Mouse (Mus musculus) layer of hippocampus, adult 9-10 months (tissue): ENCODE data around the gene Fscn2.
"Not testable (repeated sequence)": the region's sequence is repeated elsewhere in the genome, so short reads cannot be mapped to it uniquely, and the experiment has no call there.

Source experiments
- DNase-seq: peaks from one replicate; pipeline ENCODE4 v3.0.0; 2022; ENCODE audit warnings: low spot score

Fscn2 gene

DNA sequence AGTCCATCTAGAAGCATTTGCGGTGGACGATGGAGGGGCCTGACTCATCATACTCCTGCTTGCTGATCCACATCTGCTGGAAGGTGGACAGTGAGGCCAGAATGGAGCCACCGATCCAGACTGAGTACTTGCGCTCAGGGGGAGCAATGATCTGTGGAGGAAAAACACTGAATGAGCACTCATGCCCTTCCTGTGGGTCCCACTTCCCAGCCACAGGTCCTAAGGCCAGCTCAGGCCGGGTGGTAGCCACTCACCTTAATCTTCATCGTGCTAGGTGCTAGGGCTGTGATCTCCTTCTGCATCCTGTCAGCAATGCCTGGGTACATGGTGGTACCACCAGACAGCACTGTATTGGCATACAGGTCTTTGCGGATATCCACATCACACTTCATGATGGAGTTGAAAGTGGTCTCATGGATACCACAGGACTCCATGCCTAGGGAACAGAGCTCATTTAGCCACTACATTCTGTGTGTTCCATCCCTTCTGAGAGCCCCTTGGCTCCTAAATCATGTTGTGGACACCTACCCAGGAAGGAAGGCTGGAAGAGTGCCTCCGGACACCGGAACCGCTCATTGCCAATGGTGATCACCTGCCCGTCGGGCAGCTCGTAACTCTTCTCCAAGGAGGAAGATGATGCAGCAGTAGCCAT, 14.8 kb upstream of the Fscn2 start:
- DNase-seq = not testable (repeated sequence)

DNA sequence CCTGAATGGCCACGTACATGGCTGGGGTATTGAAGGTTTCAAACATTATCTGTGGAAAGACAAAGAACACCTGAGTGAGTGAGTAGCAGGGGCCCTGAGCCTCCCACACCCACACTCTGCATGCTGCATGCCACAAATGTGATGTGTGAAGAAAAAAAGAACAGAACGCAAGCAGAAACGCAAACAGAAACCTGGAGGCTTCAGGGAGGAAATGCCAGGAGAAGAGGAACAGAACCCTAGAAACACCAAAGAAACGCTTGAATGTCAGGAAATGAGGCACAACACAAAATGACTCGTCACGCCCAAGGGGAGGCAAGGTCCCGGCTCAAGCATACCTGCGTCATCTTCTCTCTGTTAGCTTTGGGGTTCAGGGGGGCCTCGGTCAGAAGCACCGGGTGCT, 14.0 kb upstream of the Fscn2 start:
- DNase-seq = no peak

DNA sequence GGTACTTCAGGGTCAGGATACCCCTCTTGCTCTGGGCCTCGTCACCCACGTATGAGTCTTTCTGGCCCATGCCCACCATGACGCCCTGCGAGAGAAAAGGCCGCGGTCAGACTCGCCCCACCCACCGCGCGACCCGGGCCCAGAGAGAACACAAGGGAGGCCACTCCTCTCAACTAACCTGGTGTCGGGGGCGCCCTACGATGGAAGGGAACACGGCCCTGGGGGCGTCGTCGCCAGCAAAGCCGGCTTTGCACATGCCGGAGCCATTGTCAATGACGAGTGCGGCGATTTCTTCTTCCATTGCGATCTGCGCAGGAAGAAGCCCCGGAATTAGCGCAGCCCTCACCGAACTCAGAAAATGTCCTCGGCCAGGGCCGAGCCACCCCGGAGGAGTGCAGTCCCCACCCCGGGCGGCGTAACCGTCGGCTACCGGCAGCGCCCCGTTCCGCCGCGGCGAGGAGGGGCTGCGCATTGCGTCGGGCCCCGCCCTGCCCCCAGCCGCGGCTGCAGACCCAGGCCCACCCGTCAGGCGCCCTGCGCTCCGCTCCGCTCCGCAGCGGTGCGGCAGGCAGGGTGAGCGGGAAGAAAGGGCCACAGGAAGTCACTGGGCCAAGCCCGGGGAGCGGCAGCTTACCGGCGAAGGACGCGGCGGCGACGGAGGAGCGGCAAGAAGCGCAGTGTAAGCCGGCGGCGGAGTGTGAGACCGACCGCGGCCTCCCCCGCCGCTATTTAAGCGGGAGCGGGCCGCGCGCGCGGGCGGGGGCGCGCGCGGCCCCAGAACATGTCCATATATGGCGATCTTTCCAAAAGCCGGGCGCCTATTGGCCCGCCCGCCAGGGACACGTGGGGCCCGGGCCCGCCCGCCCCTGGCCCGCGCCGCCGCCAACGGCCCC, 13.3 kb upstream of the Fscn2 start, which contains the start of gene Actg1:
Gene Actg1, minus strand, starts transcription at position 752 of the 893 bp plus-strand sequence.
- no peak for DNase-seq

DNA sequence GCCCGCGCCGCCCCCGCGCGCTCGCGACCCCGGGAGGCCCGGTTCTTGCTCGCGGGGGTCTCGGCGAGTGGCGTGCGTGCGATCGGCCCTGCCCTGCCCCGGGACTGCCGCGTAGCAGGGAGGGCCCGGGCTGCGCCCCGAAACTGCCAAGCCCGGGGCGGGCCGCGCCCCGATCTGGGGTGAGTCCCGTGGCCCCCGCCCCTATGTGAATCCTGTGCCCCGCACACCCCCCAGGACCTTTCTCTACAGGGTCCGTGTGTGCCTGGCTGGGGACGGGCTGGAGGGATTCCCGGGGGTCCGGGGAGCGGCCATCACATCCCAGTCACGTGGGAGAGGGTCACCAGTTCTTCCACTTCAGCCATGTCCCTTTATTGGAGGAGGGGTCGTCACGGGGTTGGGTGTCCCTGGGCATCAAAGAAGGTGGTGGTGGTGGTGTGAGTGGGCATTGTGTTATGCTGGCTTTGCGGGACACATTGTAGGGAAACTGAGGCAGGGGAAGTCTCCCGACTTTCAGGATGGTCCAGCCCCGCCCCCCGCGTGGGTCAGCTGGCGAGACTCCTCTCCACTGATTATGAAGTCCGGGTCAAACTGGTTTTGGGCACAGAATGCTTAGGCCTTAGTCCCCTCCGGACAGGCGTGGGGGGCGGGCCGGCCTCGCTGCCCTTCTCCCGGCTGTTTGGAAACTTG, 12.5 kb upstream of the Fscn2 start:
- no peak for DNase-seq

DNA sequence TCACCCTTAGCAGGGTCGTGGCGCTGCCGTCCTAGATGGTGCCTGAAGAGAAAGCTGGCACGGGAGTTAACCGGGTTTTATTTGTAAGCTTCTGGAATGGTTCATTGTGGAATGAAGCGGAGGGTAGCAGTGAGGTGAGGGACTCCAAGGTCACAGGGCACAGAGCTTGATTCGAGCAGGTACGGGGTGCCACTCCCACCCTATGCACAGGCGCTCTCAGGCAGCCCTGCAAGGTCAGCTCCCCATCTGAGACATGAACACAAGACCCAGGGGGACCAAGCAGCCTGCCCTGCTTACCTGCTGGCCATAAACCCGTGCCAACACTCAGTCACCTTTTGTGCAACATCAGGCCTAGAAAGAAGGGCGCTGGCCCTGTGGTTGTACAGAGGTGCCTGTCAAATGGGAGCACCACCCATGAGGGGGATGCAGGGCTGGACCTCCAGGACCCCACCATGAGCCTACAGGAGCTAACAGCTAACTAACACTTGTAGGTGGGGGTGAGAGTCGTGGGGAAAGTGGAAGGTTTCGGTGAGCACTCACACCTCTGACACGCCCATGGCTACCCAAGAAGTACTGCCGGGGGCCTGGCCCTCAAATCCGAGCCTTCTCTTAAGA, 11.9 kb upstream of the Fscn2 start:
- no peak for DNase-seq

DNA sequence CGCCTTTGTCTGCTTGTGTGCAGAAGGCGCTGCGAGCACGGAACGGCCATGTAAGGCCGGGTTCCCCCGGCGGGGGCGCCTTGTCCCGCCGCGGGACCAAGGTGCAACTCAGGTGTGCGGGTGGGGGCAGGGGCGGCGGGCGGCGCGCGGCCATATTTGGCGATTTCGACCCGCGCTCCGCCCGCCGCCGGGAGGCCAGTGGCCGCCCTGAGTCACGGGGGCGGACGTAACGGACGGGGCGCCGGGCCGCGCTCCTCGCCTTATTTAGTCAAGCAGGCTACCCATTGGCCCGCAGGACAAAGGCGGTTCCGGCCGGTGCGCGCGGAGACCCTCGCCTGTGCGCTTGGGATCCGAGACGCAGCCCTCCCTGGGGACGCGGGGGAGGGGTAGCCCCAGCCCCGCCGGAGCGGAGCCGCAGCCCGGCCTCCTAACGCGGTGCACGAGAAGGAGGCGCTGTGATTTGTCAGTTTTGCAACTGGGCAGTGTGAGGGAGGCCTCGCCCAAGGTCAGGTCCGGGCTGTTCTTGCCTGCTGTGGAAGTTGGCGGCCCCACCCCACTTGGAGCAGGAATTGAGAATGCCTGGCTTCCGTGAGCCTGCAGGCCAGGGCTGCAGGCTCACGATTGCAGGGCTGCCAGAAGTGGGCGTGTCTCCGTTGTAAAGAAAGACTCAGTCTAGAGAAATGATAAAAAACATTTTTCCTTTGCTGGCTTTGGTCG, 11.2 kb upstream of the Fscn2 start:
- DNase-seq = no peak

DNA sequence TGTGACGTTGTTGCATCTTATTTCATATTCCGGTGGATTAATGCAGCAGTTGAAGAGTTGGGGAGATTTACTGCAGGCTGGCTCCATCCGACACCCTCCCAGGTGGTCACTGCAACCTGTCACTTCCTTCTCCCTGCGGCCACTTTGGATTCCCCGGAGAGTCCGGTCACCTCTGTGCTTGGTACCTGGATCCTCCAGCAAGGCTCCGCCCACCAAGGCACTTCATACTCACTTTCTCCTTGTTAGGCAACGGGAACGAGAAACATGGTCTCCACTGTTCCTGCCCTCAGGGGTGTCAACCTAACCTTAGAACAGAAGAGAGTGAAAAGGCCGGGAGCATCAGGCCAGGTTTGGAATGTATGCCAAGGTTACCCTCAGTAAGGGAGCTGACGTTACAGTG, 10.6 kb upstream of the Fscn2 start:
- DNase-seq = no peak

DNA sequence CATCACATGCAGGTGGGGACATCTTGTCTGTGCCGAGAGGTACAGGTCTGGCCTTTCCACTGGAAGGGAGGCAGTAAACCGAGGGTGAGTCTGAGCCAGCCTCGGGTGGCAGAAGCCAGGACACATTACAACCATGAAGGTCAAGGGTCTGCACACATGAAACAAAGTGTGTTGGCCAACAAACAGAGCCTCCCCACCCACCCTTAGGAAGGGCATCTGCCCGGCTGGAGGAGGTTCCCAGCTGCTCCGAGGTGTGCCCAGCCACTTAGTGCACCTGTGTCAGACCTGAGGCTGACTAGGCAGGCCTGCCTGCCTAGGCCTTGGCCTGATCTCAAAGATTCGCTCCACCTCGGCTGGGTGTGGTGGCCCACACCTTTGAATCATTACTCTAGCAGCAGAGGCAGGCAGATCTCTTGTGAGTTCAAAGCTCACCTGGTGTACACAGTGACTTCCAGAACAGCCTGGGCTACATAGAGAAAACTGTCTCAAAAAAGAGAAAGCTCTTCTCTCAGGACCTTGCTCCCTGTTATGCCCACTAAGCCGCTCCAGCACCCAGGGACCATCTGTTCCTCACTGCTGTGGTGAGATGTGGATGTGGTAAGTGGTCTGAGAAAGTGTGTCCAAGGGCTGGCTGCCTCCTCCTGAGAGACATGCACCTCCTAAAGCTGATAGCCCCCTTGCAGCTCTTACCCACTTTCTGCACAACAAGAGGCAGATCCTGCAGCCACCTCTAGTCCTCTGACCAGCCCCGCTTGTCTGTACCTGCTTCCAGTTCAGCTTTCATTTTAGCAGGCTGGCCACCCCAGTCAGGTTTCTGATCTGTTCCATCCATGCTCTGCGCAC, 9.9 kb upstream of the Fscn2 start:
- no peak for DNase-seq

DNA sequence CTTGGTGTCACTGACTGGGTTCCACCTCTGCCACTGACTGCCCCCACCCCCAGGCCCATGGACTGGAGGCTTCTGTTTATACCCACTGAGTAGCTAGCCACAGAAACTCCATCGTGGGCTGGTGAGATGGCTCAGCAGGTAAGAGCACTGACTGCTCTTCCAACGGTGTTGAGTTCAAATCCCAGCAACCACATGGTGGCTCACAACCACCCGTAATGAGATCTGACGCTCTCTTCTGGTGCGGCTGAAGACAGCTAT, 9.3 kb upstream of the Fscn2 start:
- not testable (repeated sequence) for DNase-seq

DNA sequence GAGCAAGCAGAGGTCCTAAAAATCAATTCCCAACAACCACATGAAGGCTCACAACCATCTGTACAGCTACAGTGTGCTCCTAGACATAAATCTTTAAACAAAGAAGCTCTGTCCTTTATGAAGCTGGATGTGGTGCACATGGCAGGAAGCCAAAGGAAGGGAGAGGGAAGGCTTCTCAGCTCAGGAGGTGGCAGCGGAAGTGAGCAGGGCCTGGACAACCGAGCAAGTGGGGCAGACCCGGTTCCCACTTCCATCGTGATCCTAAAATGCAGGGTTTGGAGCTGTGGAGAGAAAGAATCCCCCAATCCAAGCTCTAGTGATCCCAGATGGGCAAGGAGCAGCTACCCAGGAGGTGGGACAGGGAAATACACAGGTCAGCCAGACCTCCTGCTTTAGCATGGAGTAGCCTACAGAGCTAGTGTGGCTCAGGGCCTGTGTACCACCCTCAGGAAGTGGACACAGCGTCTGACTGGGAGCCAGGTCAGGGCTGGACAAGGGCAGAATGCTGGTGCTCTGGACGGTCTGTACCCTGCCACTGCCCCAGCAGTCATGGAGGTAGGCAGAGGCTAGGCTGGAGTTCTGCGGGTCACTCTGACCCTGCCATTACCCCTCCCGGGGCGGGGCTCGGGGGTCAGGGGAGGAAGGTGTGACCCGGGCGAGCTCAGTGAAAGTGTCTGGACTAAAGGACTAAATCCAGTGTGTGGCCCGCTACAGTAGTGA, 8.6 kb upstream of the Fscn2 start:
- DNase-seq = no peak

DNA sequence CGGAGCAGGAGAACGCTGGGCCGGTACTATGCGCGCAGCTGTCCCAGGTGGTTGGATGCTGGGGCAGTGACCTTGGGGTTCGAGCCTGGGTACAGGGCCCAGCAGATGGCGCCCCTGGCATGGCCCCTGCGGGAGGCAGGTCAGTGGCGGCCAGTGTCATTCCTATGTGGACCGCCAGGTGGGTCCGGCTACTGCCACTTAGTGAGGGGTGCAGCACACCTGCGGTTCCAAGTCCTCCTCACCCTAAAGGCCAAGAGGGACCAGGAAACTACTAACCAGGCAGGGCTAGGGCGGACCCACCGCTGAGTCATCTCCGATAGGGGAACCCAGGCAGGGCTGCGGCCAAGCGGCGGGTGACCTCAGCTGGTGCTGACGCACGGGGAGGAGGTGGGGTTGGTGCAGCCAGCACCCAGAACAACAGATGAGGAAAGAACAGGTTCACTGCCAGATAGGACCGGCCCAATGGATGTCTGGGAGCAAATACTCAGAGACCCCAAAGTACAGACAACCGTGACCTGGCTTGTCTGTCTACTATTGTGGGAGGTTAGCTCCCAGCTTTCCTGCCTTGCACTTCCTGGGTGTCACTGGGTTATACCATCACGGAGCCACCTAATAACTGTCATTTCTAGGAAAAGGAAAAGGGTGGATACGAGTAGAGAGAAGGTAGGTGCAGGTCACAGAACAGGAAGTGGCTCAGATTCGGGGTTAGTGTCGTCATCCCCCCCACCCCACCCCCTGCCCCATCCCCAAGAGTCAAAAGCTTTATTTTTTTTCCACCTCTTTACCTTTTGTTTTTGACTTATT, 7.6 kb upstream of the Fscn2 start:
- no peak for DNase-seq

DNA sequence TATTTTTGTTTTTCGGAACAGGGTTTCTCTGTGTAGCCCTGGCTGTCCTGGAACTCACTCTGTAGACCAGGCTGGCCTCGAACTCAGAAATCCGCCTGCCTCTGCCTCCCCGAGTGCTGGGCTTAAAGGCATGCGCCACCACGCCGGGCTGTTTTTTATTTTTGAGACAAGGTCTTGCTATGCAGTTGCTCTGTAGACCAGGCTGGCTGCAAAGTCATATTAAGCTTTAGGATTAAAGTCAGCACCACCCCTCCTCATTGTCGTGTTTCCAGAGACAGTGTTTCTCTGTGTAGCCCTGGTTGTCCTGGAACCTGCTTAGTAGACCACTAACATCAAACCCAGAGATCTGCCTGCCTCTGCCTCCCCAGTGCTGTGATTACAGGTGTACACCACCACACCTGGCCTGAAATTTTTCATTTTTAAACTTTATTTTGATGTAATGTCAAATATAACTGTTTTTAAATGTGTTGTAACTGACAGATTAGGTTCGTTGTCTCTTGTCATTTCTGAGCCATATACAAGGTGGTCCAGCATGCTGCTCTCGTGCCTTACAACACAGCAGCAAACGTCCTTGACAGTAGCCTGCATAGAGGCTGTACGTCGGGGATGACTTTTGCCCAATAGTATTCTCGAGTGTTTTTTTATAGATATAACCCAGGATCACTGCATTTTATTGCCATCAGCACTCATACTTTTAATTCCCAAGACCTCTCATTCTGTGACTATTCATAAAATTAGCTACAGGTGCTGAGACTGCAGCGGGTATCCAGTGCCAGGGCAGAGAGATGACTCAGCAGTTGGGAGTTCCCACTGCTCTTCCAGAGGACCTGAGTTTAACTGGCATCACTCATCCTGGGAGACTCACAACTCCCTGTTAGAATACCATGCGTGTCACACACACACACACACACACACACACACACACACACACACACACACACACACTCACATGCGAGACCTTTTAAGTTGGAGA, 6.7 kb upstream of the Fscn2 start:
- no peak for DNase-seq

DNA sequence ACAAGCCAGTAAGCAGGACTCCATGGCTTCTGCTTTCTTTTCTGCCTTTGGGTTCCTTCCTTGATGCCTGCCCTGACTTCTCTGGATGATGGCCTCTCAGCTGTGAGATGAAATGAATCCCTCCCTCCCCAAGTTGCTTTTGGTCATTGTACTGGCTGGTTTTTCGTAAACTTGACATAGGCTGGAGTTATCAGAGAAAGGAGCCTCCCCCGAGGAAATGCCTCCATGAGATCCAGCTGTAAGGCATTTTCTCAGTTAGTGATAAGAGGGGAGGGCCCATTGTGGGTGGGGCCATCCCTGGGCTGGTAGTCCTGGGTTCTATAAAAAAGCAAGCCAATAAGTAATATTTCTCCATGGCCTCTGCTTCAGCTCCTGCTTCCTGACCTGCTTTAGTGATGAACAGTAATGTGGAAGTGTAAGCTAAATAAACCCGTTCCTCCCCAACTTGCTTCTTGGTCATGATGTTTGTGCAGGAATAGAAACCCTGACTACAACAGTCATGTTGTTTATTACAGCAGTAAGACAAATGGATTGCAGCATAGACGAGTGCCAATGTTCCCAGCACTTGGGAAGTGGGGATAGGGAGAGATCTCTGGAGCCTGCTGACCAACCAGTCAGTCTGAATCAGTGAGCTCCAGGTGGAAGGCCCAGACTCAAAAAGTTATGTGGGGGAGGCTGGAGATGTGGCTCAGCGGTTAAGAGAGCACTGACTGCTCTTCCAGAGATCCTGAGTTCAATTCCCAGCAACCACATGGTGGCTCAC, 5.9 kb upstream of the Fscn2 start:
- DNase-seq = no peak

DNA sequence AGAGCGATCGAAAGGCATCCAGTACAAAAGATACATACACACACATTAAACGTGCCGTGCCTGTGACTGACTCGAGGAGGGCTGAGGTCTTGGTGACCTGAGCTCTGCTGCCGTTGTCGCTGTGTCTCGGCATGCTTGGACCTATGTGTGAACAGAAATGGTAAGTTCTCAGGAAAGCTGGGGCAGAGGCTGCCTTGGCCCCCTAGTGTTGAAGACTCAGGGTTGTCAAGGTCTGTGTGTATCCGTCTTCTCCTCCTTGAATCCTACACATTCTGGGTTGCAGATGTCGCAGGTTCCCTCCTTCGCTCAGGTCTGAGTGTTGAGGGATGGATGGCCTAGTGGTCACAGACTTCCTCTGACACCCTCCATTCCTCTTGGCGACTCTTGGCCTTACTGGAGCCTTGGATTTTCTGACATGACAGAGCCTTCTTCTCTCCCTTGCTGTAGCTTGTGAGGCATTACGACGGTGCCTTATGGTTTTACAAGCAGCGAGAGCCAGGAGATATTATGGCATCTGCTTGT, 5.0 kb upstream of the Fscn2 start:
- DNase-seq = no peak

DNA sequence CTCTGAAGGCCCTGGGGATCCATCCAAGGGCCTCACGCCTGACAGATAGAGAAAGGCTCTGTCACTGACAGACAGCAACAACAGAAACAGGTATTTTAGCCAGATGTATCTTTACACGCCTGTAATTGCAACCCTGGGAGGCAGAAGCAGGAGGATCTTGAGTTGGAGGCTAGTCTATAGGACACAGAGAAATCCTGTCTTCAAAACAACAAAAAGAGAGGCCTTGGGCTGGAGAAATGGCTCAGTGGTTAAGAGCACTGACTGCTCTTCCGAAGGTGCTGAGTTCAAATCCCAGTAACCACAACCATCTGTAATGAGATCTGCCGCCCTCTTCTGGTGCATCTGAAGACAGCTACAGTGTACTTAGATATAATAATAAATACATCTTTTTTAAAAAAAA, 4.4 kb upstream of the Fscn2 start:
- no peak for DNase-seq

DNA sequence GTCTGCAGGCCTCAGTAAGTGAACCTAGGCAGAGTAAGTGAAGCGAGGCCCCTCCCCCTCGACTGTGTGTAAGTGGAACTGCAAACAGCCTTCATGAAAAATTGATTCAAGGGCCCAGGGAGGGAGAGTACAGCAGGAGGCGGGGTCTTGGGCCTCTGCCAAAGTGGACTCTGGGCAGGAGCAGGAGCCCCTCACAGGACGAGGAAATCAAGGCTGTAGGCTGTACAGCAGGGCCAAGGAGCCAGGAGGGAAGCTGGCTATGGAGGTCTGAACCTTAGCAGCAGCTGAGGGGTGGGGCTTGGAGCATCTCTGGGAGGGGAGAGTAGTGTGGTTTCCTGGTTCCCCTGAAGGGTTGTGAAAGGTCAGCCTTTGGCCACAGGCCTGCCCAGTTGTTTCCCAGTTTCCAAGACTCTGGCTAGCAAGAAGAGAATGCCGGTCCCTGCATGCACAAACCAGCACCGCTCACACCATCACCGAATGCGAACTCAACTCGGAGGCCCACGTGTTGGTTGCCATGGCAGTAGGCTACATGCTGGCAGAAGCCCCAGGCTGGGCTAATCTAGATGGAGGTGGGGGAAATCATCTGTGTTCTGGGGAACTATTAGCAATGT, 3.4 kb upstream of the Fscn2 start:
- no peak for DNase-seq

DNA sequence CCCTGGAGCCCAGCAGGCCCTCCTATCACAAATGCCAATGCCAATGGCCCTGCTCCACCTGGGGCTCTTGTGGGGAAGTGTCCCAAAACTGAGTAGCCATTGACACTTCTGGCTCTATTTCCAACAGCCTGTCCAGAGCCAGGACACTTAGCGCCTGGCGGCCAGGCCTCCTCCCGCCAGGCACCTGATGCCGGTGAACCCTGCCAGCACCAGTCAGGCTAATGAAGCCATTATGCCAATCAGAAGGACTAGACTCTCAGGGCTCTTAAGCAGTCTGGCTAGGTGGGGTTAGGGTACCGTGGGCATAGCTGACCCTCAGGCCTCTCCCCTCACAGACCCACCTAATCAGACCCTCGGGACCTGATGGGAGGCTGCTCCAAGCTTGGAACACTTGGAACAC, 1.9 kb upstream of the Fscn2 start:
- DNase-seq = no peak
